Mouse (Mus musculus) hindbrain, postnatal 0 days (tissue): ENCODE measurements at regions not wholly inside any gene's neighbourhood (a gene's known extent, or its start where the extent isn't known, plus 50 kb on each side); places are given as distances from the start of the nearest gene placed in this dataset.

Source experiments
- ATAC-seq: fragments of 200-750 bp; cut with Nextera tagmentation; 2 replicates; pipeline ENCODE4 v1.8.0; 2017; ENCODE audit warnings: mild to moderate bottlenecking, moderate TSS enrichment, moderate library complexity
- DNase-seq: peaks from one replicate; pipeline ENCODE4 v3.0.0-alpha.2; 2015; ENCODE audit warnings: low spot score
- H3K27ac ChIP-seq: fragments of 300-500 bp; sonication (generic); 2 replicates; pipeline ENCODE4 v1.5.1; 2014; ENCODE audit warnings: mild to moderate bottlenecking
- H3K27me3 ChIP-seq: fragments of 300-500 bp; sonication (generic); 2 replicates; pipeline ENCODE4 v1.6.1; 2014; ENCODE audit warnings: low read length, mixed read lengths; ENCODE audit not compliant: insufficient read depth
- H3K36me3 ChIP-seq: fragments of 300-500 bp; sonication (generic); 2 replicates; pipeline ENCODE4 v1.6.1; 2014; ENCODE audit warnings: low read length, mixed read lengths; ENCODE audit not compliant: insufficient read depth
- H3K4me1 ChIP-seq: fragments of 300-500 bp; sonication (generic); 2 replicates; pipeline ENCODE4 v1.6.1; 2014; ENCODE audit warnings: antibody characterized with exemption, low read length, mixed read lengths; ENCODE audit not compliant: insufficient read depth
- H3K4me2 ChIP-seq: fragments of 300-500 bp; sonication (generic); 2 replicates; pipeline ENCODE4 v1.6.1; 2014; ENCODE audit warnings: low read depth, mild to moderate bottlenecking, low read length, moderate library complexity, mixed read lengths
- H3K4me3 ChIP-seq: fragments of 300-500 bp; sonication (generic); 2 replicates; pipeline ENCODE4 v1.5.1; 2014; ENCODE audit warnings: low read length
- H3K9ac ChIP-seq: fragments of 300-500 bp; sonication (generic); replicated peaks from 2 replicates; pipeline ENCODE4 v1.6.1; 2014; ENCODE audit warnings: mild to moderate bottlenecking, low read length, moderate library complexity, mixed read lengths
- H3K9me3 ChIP-seq: fragments of 300-500 bp; sonication (generic); 2 replicates; pipeline ENCODE4 v1.6.1; 2016; ENCODE audit warnings: low read length, mixed read lengths
- CTCF ChIP-seq: IDR thresholded peaks from 2 replicates; pipeline ENCODE4 v1.5.1; 2016; ENCODE audit warnings: antibody characterized with exemption, control low read depth, low read depth
- WGBS: fragments of 180-500 bp; shearing (Covaris S2); extraction: QIAGEN DNeasy Blood & Tissue Kit; methylation state at CpG from one replicate; pipeline ENCODE4 v1.1.7; 2014; 5-methylcytosine and 5-hydroxymethylcytosine counted together

- no peak for ATAC-seq
- no peaks in the 10 kb centered on the region for H3K36me3 ChIP-seq
Observed at GRCm38 (mm10) chr2:124918986-124919761, 148.8 kb upstream of the Slc24a5 start.

GRCm38 (mm10) chr2:124919762-124920255, 148.1 kb upstream of the Slc24a5 start:
- no peak overlapping the region for H3K4me3 ChIP-seq
- 52% methylated on average over 1 of the region's 1 CpGs for WGBS

More at GRCm38 (mm10) chr2:124918986-124919761, 148.8 kb upstream of the Slc24a5 start:
- Histone ChIP-seq H3K4me3 (no peak overlapping the region), H3K9me3 (no peaks in the 10 kb centered on the region), H3K9ac (no peak overlapping the region), H3K4me2 (no peak overlapping the region), H3K27me3 (no peaks in the 10 kb centered on the region), H3K27ac (no peak overlapping the region), H3K4me1 (no peaks in the 10 kb centered on the region)
- no peak for DNase-seq
- 75% methylated on average over 7 of the region's 7 CpGs for WGBS
- no peak for TF ChIP-seq CTCF

GRCm38 (mm10) chr2:124920265-124920664, 147.7 kb upstream of the Slc24a5 start:
- Histone ChIP-seq H3K4me1 (no peaks in the 10 kb centered on the region), H3K4me3 (no peak overlapping the region), H3K9ac (no peak overlapping the region), H3K9me3 (no peaks in the 10 kb centered on the region), H3K36me3 (no peaks in the 10 kb centered on the region), H3K27me3 (no peaks in the 10 kb centered on the region), H3K4me2 (no peak overlapping the region), H3K27ac (no peak overlapping the region)
- ATAC-seq (no peak), DNase-seq (no peak)
- 37% methylated on average over 2 of the region's 2 CpGs for WGBS
- no peak for TF ChIP-seq CTCF

More at GRCm38 (mm10) chr2:124919762-124920255, 148.1 kb upstream of the Slc24a5 start:
- Histone ChIP-seq H3K27me3 (no peaks in the 10 kb centered on the region), H3K9me3 (no peaks in the 10 kb centered on the region), H3K27ac (no peak overlapping the region), H3K4me1 (no peaks in the 10 kb centered on the region), H3K36me3 (no peaks in the 10 kb centered on the region), H3K4me2 (no peak overlapping the region), H3K9ac (no peak overlapping the region)
- DNase-seq (no peak), ATAC-seq (no peak)
- no peak for TF ChIP-seq CTCF

GRCm38 (mm10) chr2:124927882-124928758, 139.8 kb upstream of the Slc24a5 start:
- 83% methylated on average over 10 of the region's 10 CpGs for WGBS
- ATAC-seq (peak; percentile 89), DNase-seq (peak; percentile 88)
- Histone ChIP-seq H3K4me1 (no peaks in the 10 kb centered on the region), H3K9ac (no peak overlapping the region), H3K27ac (no peak overlapping the region), H3K4me3 (no peak overlapping the region), H3K4me2 (no peak overlapping the region), H3K27me3 (no peaks in the 10 kb centered on the region), H3K36me3 (no peaks in the 10 kb centered on the region), H3K9me3 (no peaks in the 10 kb centered on the region)
- peak; percentile 89 for TF ChIP-seq CTCF

GRCm38 (mm10) chr2:124928759-124929113, 139.2 kb upstream of the Slc24a5 start:
- ATAC-seq (0 out of 2 replicates have a peak, but pooled peaks have one; percentile 35), DNase-seq (no peak)
- no peak overlapping the region for H3K27ac ChIP-seq
- H3K4me1 ChIP-seq = no peaks in the 10 kb centered on the region
- H3K9ac ChIP-seq = no peak overlapping the region
- no peak for TF ChIP-seq CTCF
- H3K4me3 ChIP-seq = no peak overlapping the region
- H3K4me2 ChIP-seq = no peak overlapping the region
- WGBS = 82% methylated on average over 5 of the region's 5 CpGs
- H3K27me3 ChIP-seq = no peaks in the 10 kb centered on the region
- H3K9me3 ChIP-seq = no peaks in the 10 kb centered on the region
- H3K36me3 ChIP-seq = no peaks in the 10 kb centered on the region

- 42% methylated on average over 7 of the region's 7 CpGs for WGBS
Observed at GRCm38 (mm10) chr2:124930719-124931118, 137.2 kb upstream of the Slc24a5 start.

More at GRCm38 (mm10) chr2:124930719-124931118, 137.2 kb upstream of the Slc24a5 start:
- no peak overlapping the region for H3K9ac ChIP-seq
- no peaks in the 10 kb centered on the region for H3K4me1 ChIP-seq
- no peak overlapping the region for H3K27ac ChIP-seq
- no peak for TF ChIP-seq CTCF
- ATAC-seq (no peak), DNase-seq (no peak)
- H3K27me3 ChIP-seq = no peaks in the 10 kb centered on the region
- no peaks in the 10 kb centered on the region for H3K36me3 ChIP-seq
- H3K4me3 ChIP-seq = no peak overlapping the region
- no peaks in the 10 kb centered on the region for H3K9me3 ChIP-seq
- no peak overlapping the region for H3K4me2 ChIP-seq
